Mouse (Mus musculus): Measurements from ENCODE around the gene Mapk6. TPM values are rescaled to one million over a fixed set of nuclear protein-coding genes. Genes with fewer than 3 reads are reported as not detected.
"Not testable (repeated sequence)": the region's sequence is repeated elsewhere in the genome, so short reads cannot be mapped to it uniquely, and the experiment has no call there.

The Mapk6 gene
- polyA plus RNA-seq, 1 experiment from 2014 or later: 141 TPM

DNA sequence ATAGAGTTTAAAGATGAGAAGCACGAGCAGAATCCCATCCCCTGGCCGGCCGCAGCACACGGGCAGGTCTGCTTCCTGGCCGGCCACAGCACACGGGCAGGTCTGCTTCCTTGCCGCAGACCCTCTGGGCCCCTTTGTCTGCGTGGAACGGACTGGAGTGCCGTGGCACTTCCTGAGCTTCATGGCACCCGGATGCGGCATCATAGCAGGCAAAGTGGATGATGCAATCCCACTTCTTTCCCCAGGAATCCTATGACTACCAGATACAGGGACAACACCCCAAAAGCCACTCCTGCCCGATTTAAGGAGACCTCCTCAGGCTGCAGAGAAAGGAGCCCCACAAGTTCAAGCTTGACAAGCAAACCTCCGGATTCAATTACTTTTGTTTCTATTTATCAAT, 27.0 kb downstream of the Mapk6 start:
- Histone ChIP-seq H3K27me3 (replicated peaks; ENCODE audit: control insufficient read depth, insufficient read depth, low read length) (no peaks in the 10 kb centered on the region), H3K9me3 (replicated peaks; ENCODE audit: control insufficient read depth, low read length) (no peaks in the 10 kb centered on the region), H3K4me1 (ENCODE audit: control insufficient read depth, insufficient read depth, low read length) (no peaks in the 10 kb centered on the region), H3K4me3 (ENCODE audit: low read depth, low read length) (no peak overlapping the region), H3K4me2 (ENCODE audit: low read length) (no peak overlapping the region), H3K9ac (ENCODE audit: low read length) (no peak overlapping the region), H3K27ac (ENCODE audit: low read depth, low read length) (no peak overlapping the region), H3K36me3 (ENCODE audit: control insufficient read depth, insufficient read depth, low read length) (peaks cover 20% of the 10 kb centered on the region)
- ATAC-seq (no peak), DNase-seq (ENCODE audit: low spot score) (no peak)
- 94% methylated on average over 14 of the region's 14 CpGs for WGBS

DNA sequence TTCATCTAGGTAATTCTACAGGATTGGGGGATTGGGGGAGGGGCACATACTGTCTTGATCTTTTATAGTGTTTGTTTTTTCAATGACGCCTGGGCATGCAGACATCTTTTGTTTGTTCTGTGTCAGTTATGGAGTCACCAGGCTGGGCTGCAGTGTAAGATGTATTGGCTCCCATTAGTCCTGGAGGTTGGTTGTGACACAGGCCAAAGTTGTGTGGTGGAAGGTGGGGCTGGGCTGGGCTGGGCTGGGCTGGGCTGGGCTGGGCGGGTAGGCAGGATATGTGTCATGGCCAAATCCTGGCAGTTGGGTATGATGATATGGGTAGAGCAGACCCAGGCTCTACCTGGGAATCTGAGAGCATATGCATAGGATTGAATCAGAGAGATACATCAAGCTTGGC, 31.0 kb downstream of the Mapk6 start:
- no peak for ATAC-seq
- H3K4me1 ChIP-seq (ENCODE audit: control insufficient read depth, insufficient read depth, low read length): no peaks in the 10 kb centered on the region
- DNase-seq (ENCODE audit: low spot score): no peak
- H3K4me2 ChIP-seq (ENCODE audit: low read length): no peak overlapping the region
- no peak overlapping the region for H3K9ac ChIP-seq (ENCODE audit: low read length)
- no peaks in the 10 kb centered on the region for H3K27me3 ChIP-seq (replicated peaks; ENCODE audit: control insufficient read depth, insufficient read depth, low read length)
- no peak overlapping the region for H3K27ac ChIP-seq (ENCODE audit: low read depth, low read length)
- no peaks in the 10 kb centered on the region for H3K9me3 ChIP-seq (replicated peaks; ENCODE audit: control insufficient read depth, low read length)
- 88% methylated on average over 2 of the region's 2 CpGs for WGBS
- no peak overlapping the region for H3K4me3 ChIP-seq (ENCODE audit: low read depth, low read length)
- H3K36me3 ChIP-seq (ENCODE audit: control insufficient read depth, insufficient read depth, low read length): no peaks in the 10 kb centered on the region

DNA sequence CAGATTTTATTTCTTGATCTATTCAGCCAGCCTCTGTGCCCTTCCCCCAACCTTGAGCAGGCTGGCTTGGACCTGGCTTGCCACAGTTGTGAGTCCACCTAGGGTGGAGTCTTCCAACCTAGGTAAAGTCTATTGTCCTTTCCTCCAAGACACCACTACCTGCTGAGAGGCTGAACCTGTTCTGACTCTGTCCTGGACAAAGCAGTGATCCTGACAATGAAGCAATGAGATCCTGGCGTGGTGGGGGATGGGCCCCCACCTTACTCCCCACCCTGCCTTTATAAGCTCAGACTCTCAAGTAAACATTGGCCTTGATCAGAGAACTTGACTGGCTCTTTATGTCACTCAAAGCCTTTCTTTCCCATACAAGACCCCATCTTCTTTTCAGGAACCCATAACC, 33.4 kb downstream of the Mapk6 start:
- ATAC-seq (no peak), DNase-seq (ENCODE audit: low spot score) (no peak)
- Histone ChIP-seq H3K9ac (ENCODE audit: low read length) (no peak overlapping the region), H3K27me3 (replicated peaks; ENCODE audit: control insufficient read depth, insufficient read depth, low read length) (no peaks in the 10 kb centered on the region), H3K4me3 (ENCODE audit: low read depth, low read length) (no peak overlapping the region), H3K27ac (ENCODE audit: low read depth, low read length) (no peak overlapping the region), H3K4me2 (ENCODE audit: low read length) (no peak overlapping the region), H3K9me3 (replicated peaks; ENCODE audit: control insufficient read depth, low read length) (no peaks in the 10 kb centered on the region), H3K36me3 (ENCODE audit: control insufficient read depth, insufficient read depth, low read length) (no peaks in the 10 kb centered on the region), H3K4me1 (ENCODE audit: control insufficient read depth, insufficient read depth, low read length) (no peaks in the 10 kb centered on the region)
- 67% methylated on average over 1 of the region's 1 CpGs for WGBS

DNA sequence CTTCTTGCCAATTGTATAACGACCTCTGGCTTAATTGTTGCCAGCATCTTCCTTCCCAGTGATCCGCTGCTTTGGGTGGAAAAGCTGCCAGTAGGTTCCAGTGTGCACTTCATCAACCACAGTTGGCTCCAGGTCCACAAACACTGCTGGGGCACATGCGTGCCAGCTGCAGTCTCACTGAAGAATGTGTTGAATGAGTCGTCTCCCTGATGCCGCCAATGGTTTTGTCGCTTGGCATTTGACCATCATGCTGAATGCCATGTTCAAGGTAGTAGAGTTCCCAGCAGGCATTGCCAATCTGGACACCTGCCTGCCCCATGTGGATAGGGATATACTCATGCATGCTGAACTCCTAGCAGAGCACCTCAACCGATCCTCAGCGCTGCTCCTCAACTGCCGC, 34.2 kb downstream of the Mapk6 start:
- H3K27me3 ChIP-seq (replicated peaks; ENCODE audit: control insufficient read depth, insufficient read depth, low read length): no peaks in the 10 kb centered on the region
- ATAC-seq: no peak
- H3K36me3 ChIP-seq (ENCODE audit: control insufficient read depth, insufficient read depth, low read length): no peaks in the 10 kb centered on the region
- no peaks in the 10 kb centered on the region for H3K9me3 ChIP-seq (replicated peaks; ENCODE audit: control insufficient read depth, low read length)
- DNase-seq (ENCODE audit: low spot score): no peak
- no peak overlapping the region for H3K4me2 ChIP-seq (ENCODE audit: low read length)
- H3K27ac ChIP-seq (ENCODE audit: low read depth, low read length): no peak overlapping the region
- H3K9ac ChIP-seq (ENCODE audit: low read length): no peak overlapping the region
- 90% methylated on average over 9 of the region's 9 CpGs for WGBS
- no peaks in the 10 kb centered on the region for H3K4me1 ChIP-seq (ENCODE audit: control insufficient read depth, insufficient read depth, low read length)
- H3K4me3 ChIP-seq (ENCODE audit: low read depth, low read length): no peak overlapping the region

DNA sequence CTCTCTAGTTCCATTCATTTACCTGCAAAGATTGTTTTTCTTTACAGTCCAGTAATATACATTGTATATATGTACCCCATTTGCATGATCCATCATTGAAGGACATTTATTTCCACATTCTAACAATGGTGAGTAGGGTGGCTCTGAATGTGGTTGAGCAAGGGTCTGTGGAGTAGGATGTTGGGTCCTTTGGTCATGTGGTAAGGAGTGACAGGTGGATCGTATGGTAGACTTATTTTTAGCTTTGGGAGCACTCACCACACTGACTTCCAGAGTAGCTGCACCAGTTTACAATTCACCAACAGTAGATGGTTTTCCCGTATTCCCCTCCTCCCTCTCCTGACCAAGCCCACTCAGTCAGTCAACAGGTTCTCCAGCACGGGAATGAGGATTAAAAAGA, 41.0 kb downstream of the Mapk6 start:
- H3K36me3 ChIP-seq (ENCODE audit: control insufficient read depth, insufficient read depth, low read length): no peaks in the 10 kb centered on the region
- H3K9me3 ChIP-seq (replicated peaks; ENCODE audit: control insufficient read depth, low read length): no peaks in the 10 kb centered on the region
- H3K4me1 ChIP-seq (ENCODE audit: control insufficient read depth, insufficient read depth, low read length): no peaks in the 10 kb centered on the region
- H3K4me2 ChIP-seq (ENCODE audit: low read length): no peak overlapping the region
- H3K9ac ChIP-seq (ENCODE audit: low read length): no peak overlapping the region
- H3K27ac ChIP-seq (ENCODE audit: low read depth, low read length): no peak overlapping the region
- no peak for DNase-seq (ENCODE audit: low spot score)
- no peaks in the 10 kb centered on the region for H3K27me3 ChIP-seq (replicated peaks; ENCODE audit: control insufficient read depth, insufficient read depth, low read length)
- no peak for ATAC-seq
- 79% methylated on average over 3 of the region's 3 CpGs for WGBS
- no peak overlapping the region for H3K4me3 ChIP-seq (ENCODE audit: low read depth, low read length)

DNA sequence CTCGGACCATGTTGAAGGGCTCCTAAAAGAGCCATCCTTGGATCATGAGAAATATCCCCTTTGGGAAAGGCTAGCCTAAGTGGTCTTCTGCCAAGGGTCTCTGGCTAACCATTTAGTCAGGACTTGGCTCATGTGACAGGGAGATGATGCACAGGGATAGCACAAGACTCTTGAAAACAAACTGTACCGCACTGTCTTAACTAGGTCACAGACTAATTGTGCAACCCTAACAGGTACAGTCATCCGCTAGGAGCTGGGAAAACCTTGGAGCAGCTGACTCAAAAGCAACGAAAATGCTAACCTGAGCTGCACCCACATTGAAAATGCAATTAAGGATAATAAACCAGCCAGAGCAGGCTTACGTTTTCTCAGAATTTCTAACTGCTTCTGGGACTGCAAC, 43.6 kb downstream of the Mapk6 start:
- ATAC-seq: no peak

DNA sequence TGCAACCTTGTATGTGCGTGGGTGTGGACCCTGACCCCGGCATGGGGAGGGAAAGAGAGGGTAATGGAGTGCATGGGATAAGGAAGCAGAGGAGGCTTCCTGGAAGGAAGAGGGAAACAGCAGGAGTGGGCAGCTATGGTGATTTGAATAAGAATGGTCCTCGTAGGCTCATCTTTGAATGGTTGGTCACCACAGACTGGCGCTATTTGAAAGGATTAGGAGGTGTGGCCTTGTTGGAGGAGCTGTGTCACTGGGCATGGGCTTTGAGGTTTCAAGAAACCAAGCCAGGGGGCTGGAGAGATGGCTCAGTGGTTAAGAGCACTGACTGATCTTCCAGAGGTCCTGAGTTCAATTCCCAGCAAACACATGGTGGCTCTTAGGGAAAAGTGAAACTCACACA, 44.6 kb downstream of the Mapk6 start:
- no peaks in the 10 kb centered on the region for H3K27me3 ChIP-seq (replicated peaks; ENCODE audit: control insufficient read depth, insufficient read depth, low read length)
- H3K27ac ChIP-seq (ENCODE audit: low read depth, low read length): no peak overlapping the region
- H3K4me3 ChIP-seq (ENCODE audit: low read depth, low read length): no peak overlapping the region
- H3K4me2 ChIP-seq (ENCODE audit: low read length): no peak overlapping the region
- no peaks in the 10 kb centered on the region for H3K36me3 ChIP-seq (ENCODE audit: control insufficient read depth, insufficient read depth, low read length)
- ATAC-seq (no peak), DNase-seq (ENCODE audit: low spot score) (no peak)
- no peak overlapping the region for H3K9ac ChIP-seq (ENCODE audit: low read length)
- no peaks in the 10 kb centered on the region for H3K9me3 ChIP-seq (replicated peaks; ENCODE audit: control insufficient read depth, low read length)
- H3K4me1 ChIP-seq (ENCODE audit: control insufficient read depth, insufficient read depth, low read length): no peaks in the 10 kb centered on the region
- 60% methylated on average over 4 of the region's 4 CpGs for WGBS

More for the DNA sequence above, 43.6 kb downstream of the Mapk6 start:
- H3K4me3 ChIP-seq (ENCODE audit: low read depth, low read length): no peak overlapping the region
- no peaks in the 10 kb centered on the region for H3K27me3 ChIP-seq (replicated peaks; ENCODE audit: control insufficient read depth, insufficient read depth, low read length)
- no peak for DNase-seq (ENCODE audit: low spot score)
- H3K27ac ChIP-seq (ENCODE audit: low read depth, low read length): no peak overlapping the region
- WGBS: 80% methylated on average over 5 of the region's 5 CpGs
- H3K4me2 ChIP-seq (ENCODE audit: low read length): no peak overlapping the region
- H3K9me3 ChIP-seq (replicated peaks; ENCODE audit: control insufficient read depth, low read length): no peaks in the 10 kb centered on the region
- no peaks in the 10 kb centered on the region for H3K36me3 ChIP-seq (ENCODE audit: control insufficient read depth, insufficient read depth, low read length)
- no peaks in the 10 kb centered on the region for H3K4me1 ChIP-seq (ENCODE audit: control insufficient read depth, insufficient read depth, low read length)
- H3K9ac ChIP-seq (ENCODE audit: low read length): no peak overlapping the region

DNA sequence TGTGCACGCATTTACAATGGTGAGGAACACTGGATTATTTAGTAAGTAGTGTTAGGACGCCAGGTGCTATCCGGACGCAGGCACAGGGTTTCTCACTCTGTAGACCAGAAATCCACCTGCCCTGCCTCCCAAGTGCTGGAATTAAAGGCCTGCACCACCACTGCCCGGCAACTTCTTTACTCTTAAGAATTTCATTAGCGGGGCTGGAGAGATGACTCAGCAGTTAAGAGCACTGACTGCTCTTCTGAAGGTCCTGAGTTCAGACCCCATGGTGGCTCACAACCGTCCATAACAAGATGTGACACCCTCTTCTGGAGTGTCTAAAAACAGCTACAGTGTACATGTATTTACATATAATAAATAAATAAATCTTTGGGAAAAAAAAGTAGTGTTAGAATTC, 46.1 kb downstream of the Mapk6 start:
- not testable (repeated sequence) for H3K4me2 ChIP-seq (ENCODE audit: low read length); H3K4me3 ChIP-seq (ENCODE audit: low read depth, low read length); H3K4me1 ChIP-seq (ENCODE audit: control insufficient read depth, insufficient read depth, low read length); H3K9ac ChIP-seq (ENCODE audit: low read length); H3K27me3 ChIP-seq (replicated peaks; ENCODE audit: control insufficient read depth, insufficient read depth, low read length); H3K27ac ChIP-seq (ENCODE audit: low read depth, low read length); ATAC-seq; DNase-seq (ENCODE audit: low spot score); H3K36me3 ChIP-seq (ENCODE audit: control insufficient read depth, insufficient read depth, low read length); H3K9me3 ChIP-seq (replicated peaks; ENCODE audit: control insufficient read depth, low read length)
- WGBS: 68% methylated on average over 7 of the region's 7 CpGs

DNA sequence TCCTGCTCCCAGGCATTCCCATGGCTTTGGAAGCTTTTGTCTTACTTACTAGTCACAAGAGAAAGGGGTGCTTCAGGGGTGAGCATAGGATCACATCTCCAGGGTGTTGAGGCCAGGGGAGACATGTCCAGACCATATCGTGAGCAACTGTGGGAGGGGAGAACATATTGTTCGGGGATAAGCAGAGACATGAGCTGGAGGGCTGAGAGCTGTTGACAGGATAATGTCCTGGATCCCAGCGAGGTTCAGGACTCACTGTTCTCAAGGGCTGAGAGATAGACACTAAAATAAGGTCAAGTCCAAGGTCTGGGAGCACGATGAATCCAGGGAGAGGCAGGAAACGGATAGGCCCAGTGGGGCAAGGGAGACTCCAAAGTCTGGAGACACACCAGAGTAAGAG, 46.8 kb downstream of the Mapk6 start:
- H3K9ac ChIP-seq (ENCODE audit: low read length): no peak overlapping the region
- no peaks in the 10 kb centered on the region for H3K9me3 ChIP-seq (replicated peaks; ENCODE audit: control insufficient read depth, low read length)
- H3K4me1 ChIP-seq (ENCODE audit: control insufficient read depth, insufficient read depth, low read length): no peaks in the 10 kb centered on the region
- ATAC-seq (no peak), DNase-seq (ENCODE audit: low spot score) (no peak)
- no peak overlapping the region for H3K27ac ChIP-seq (ENCODE audit: low read depth, low read length)
- 85% methylated on average over 5 of the region's 5 CpGs for WGBS
- no peak overlapping the region for H3K4me3 ChIP-seq (ENCODE audit: low read depth, low read length)
- no peaks in the 10 kb centered on the region for H3K27me3 ChIP-seq (replicated peaks; ENCODE audit: control insufficient read depth, insufficient read depth, low read length)
- no peaks in the 10 kb centered on the region for H3K36me3 ChIP-seq (ENCODE audit: control insufficient read depth, insufficient read depth, low read length)
- no peak overlapping the region for H3K4me2 ChIP-seq (ENCODE audit: low read length)

DNA sequence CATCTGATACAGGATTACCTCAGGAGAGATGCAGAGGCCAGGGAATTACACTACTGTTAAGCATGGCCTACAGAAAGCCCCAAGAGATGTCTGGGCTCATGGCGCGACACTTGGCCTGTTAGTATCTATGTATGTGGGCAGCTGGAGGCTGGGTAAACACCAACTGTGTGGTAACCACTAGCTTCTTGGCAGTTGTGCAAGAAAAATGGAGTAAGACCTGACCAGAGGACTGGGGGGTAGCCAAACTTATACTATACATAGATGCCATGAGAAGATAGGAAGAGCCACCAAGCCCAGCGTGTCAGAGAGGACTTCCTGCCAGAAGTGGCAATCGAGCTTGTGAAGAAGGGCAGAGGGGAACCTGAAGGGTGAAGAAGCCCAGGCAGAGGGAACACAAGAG, 47.6 kb downstream of the Mapk6 start:
- 89% methylated on average over 4 of the region's 4 CpGs for WGBS
- H3K4me2 ChIP-seq (ENCODE audit: low read length): no peak overlapping the region
- H3K27me3 ChIP-seq (replicated peaks; ENCODE audit: control insufficient read depth, insufficient read depth, low read length): no peaks in the 10 kb centered on the region
- no peak for DNase-seq (ENCODE audit: low spot score)
- no peak overlapping the region for H3K4me3 ChIP-seq (ENCODE audit: low read depth, low read length)
- no peak overlapping the region for H3K9ac ChIP-seq (ENCODE audit: low read length)
- no peaks in the 10 kb centered on the region for H3K9me3 ChIP-seq (replicated peaks; ENCODE audit: control insufficient read depth, low read length)
- ATAC-seq: no peak
- no peaks in the 10 kb centered on the region for H3K4me1 ChIP-seq (ENCODE audit: control insufficient read depth, insufficient read depth, low read length)
- no peaks in the 10 kb centered on the region for H3K36me3 ChIP-seq (ENCODE audit: control insufficient read depth, insufficient read depth, low read length)
- no peak overlapping the region for H3K27ac ChIP-seq (ENCODE audit: low read depth, low read length)
